Mouse (Mus musculus) E14TG2a.4 (cell line): Measurements from ENCODE around the gene Terf2.

Experiments used
- CTCF ChIP-seq: conservative IDR thresholded peaks from 2 replicates; pipeline ENCODE4 v1.5.1; 2014; ENCODE audit warnings: low read length
- NANOG ChIP-seq: IDR thresholded peaks from 2 replicates; pipeline ENCODE4 v1.6.1; 2014; ENCODE audit warnings: borderline replicate concordance, low read length, mixed read lengths
- POU5F1 ChIP-seq: IDR thresholded peaks from 2 replicates; pipeline ENCODE4 v1.6.1; 2014; ENCODE audit warnings: low read length, borderline replicate concordance

GRCm38 (mm10) chr8:107139704-107140470 lies 43.5 kb upstream of the Terf2 start:
- TF ChIP-seq CTCF (no peak), POU5F1 (no peak), NANOG (no peak)
